Mouse (Mus musculus) heart, postnatal 0 days (tissue): ENCODE data around the gene Nacc1.

ENCODE experiments used
- CTCF ChIP-seq: IDR thresholded peaks from 2 replicates; pipeline ENCODE4 v1.5.1; 2016; ENCODE audit warnings: antibody characterized with exemption, control low read depth, low read depth
- EP300 ChIP-seq: IDR thresholded peaks from 2 replicates; pipeline ENCODE4 v1.6.1; 2016; ENCODE audit warnings: antibody characterized with exemption, low read depth

DNA sequence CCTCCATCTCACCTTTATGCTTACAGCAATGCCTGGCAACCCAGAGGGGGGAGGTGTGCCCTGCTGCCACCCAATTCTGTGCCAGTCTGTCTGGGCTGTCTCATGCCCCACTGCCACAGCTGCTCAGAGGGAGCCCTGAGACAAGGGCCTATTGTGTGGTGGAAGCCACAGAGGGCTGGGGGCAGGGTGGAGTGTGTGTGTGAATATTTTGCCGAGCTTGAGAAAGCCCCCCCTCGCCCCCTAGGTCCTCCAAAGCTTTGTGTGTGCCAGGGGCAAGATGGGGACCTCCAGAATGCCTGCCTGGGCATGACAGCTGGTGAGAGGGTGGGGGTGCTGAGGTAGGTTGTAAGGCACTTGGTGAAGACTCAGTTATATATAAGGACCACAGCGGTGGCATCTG, 40.8 kb upstream of the Nacc1 start:
- TF ChIP-seq CTCF (no peak), EP300 (no peak)
